Comparison of ENCODE assay signal across 19 mouse cellular contexts in the genomic region with DNA sequence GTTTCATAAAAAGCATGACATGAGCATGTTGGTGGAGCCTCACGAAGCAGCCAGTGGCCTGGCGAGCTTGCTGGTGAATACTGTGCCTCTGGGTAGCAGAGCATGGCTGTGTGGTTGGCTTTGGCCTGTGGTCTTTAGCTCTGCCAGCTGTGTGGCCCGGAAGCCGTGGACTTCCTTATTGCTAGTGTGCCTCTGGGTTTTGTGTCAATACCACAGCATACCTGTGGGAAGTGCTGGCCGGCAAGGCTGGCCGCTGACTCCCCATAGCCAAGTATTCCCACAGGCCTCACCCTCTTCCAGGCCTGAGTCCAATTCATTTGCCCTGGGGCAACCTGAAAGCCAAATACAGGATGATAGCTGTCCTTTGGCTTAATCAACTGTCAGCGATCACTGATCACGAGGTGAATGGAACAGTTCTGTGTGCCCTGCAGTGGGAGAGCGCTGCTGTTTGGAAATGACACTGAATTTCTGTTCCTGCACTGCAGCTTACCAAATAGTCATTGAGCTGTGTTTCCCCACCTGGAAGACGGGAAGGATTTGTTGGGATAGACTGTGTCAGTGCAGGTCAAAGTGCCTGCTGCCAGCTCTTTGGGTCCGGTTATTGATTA. TPM values are rescaled to one million over a fixed set of nuclear protein-coding genes. Genes with fewer than 3 reads are reported as not detected.
DNase-seq lines count a peak whose midpoint lies in the region; ATAC-seq lines count a peak whose summit lies in the region.
"Had no signal": no experiment of that assay in that cellular context is flagged by ENCODE, and none has a peak within 500 bp of the region (broad histone marks: within the 10 kb centered on the region; RNA-seq: fewer than 3 reads in every experiment).

No protein-coding gene starts in this region.

- H3K9me3 ChIP-seq in liver, embryonic 16.5 days (replicated peaks; ENCODE audit: control insufficient read depth, low read length): no peaks in the 10 kb centered on the region
- H3K9me3 ChIP-seq: embryonic facial prominence, embryonic 13.5 days; limb, embryonic 13.5 days; midbrain, embryonic 12.5 days; neural tube, embryonic 13.5 days; stomach, embryonic 15.5 days had no signal

- H3K4me1 ChIP-seq in liver, embryonic 16.5 days (ENCODE audit: control insufficient read depth, low read depth, low read length): no peaks in the 10 kb centered on the region; the same call in 1 of the 2 replicates

- H3K4me3 ChIP-seq in liver, embryonic 16.5 days (ENCODE audit: low read depth, low read length): no peak overlapping the region
- H3K4me3 ChIP-seq: embryonic facial prominence, embryonic 13.5 days; heart, adult 2 months; limb, embryonic 13.5 days; midbrain, embryonic 12.5 days; neural tube, embryonic 13.5 days; stomach, embryonic 15.5 days had no signal

- ATAC-seq in liver, embryonic 16.5 days (ENCODE audit: low read depth): peak; percentile 39; the same call in 1 of the 2 replicates
- peak; percentile 51; the same call in 1 of the 2 replicates for ATAC-seq in neutrophil, adult 5-6 weeks (ENCODE audit: extremely low read depth, insufficient number of reproducible peaks, low FRiP score, poor library complexity, severe bottlenecking)
- ATAC-seq: activated CD4-positive, CD25-positive, alpha-beta regulatory T cell, adult 4 months had no signal

- intact Hi-C loops in heart, postnatal 10 days (cut with DNase I): no loop called here

- H3K4me2 ChIP-seq in liver, embryonic 16.5 days (ENCODE audit: low read depth, low read length): no peak overlapping the region
- H3K4me2 ChIP-seq: embryonic facial prominence, embryonic 13.5 days; limb, embryonic 13.5 days; midbrain, embryonic 12.5 days; neural tube, embryonic 13.5 days; stomach, embryonic 15.5 days had no signal

- 36% methylated on average over 11 of the region's 11 CpGs for WGBS in liver, embryonic 16.5 days (ENCODE audit: insufficient replicate concordance)

- H3K36me3 ChIP-seq in liver, embryonic 16.5 days (ENCODE audit: control insufficient read depth, insufficient read depth): no peaks in the 10 kb centered on the region
- H3K36me3 ChIP-seq: embryonic facial prominence, embryonic 13.5 days; G1E; limb, embryonic 13.5 days; midbrain, embryonic 12.5 days; neural tube, embryonic 13.5 days; stomach, embryonic 15.5 days had no signal

- H3K27ac ChIP-seq in liver, embryonic 16.5 days (ENCODE audit: low read length): no peak overlapping the region
- H3K27ac ChIP-seq: embryonic facial prominence, embryonic 13.5 days; heart, adult 2 months; limb, embryonic 13.5 days; midbrain, embryonic 12.5 days; neural tube, embryonic 13.5 days; stomach, embryonic 15.5 days had no signal

- peak; percentile 64 to 72 for DNase-seq in lung, adult 18-20 months
- no peak for DNase-seq in lung, postnatal 14 days
- DNase-seq in Muller cell, postnatal 12 days (ENCODE audit: inconsistent ontology term): peak; percentile 85
- no peak for DNase-seq in gastrocnemius, postnatal 10 days
- DNase-seq in heart, postnatal 10 days: no peak
- DNase-seq: cerebellum, postnatal 14 days; heart, adult 2 months; heart, postnatal 4 days; kidney, adult 8-10 months; right cerebral cortex, adult 18-20 months had no signal

- peaks cover 8% of the 10 kb centered on the region; the same call in 1 of the 2 replicates for H3K27me3 ChIP-seq in liver, embryonic 16.5 days (ENCODE audit: control insufficient read depth, insufficient read depth, low read depth, low read length)
- H3K27me3 ChIP-seq: neural tube, embryonic 13.5 days; stomach, embryonic 15.5 days had no signal

- no peak overlapping the region for H3K9ac ChIP-seq in liver, embryonic 16.5 days (ENCODE audit: low read depth, low read length)
- H3K9ac ChIP-seq: embryonic facial prominence, embryonic 13.5 days; limb, embryonic 13.5 days; midbrain, embryonic 12.5 days; neural tube, embryonic 13.5 days; stomach, embryonic 15.5 days had no signal

RNA-seq across cellular contexts. Expression of a gene that starts 29.0 kb away (rescaled TPM):
- polyA plus RNA-seq in liver, embryonic 16.5 days (2015; fragmentation: Nextera tagmentation; extraction: Ambion mirVana): 0.58 and 0.68 TPM in 2 replicates
- total RNA-seq in neutrophil, adult 5-6 weeks (2017): 5.4 and 5.5 TPM in 2 replicates
- under 1 TPM; 0.45 TPM for total RNA-seq in gastrocnemius, postnatal 10 days (2021)
- total RNA-seq in heart, postnatal 10 days (2021): 1 to 10 TPM in 1 of 2 experiments, under 1 TPM in 1; 0.96 to 1.0 TPM
- polyA plus RNA-seq: G1E; neural tube, embryonic 13.5 days had no signal

Comparison
In these comparisons a context has a peak if more than half of its experiments do, and no peak if none do; other contexts are left out.
1. DNase-seq: peak in lung, adult 18-20 months (2 of 2) and Muller cell, postnatal 12 days (single experiment); none in lung, postnatal 14 days (single experiment), gastrocnemius, postnatal 10 days (single experiment) and heart, postnatal 10 days (0 of 2).